Mouse (Mus musculus): ENCODE data around the gene Uqcr11.

- no peak for TF ChIP-seq CTCF (IDR thresholded peaks at IDR 0.05; ENCODE audit: insufficient read depth, low read length)
- peak; percentile 57; the same call in 1 of the 2 replicates for TF ChIP-seq POLR2A (IDR thresholded peaks at IDR 0.05; ENCODE audit: borderline replicate concordance, extremely low read depth, low read depth, low read length)
Measured at GRCm38 (mm10) chr10:80387522-80387959, 19.1 kb downstream of the Uqcr11 start, which contains the start of gene Mex3d.

Data from lung, adult 2 months (tissue).